Mouse (Mus musculus) retina, embryonic 14.5 days (tissue): ENCODE data around the gene Neil3.
"Not testable (repeated sequence)": the region's sequence is repeated elsewhere in the genome, so short reads cannot be mapped to it uniquely, and the experiment has no call there.

Experiments used
- DNase-seq: peaks from one replicate; pipeline ENCODE4 v3.0.0-alpha.2; 2015; ENCODE audit warnings: low spot score

The Neil3 gene

DNA sequence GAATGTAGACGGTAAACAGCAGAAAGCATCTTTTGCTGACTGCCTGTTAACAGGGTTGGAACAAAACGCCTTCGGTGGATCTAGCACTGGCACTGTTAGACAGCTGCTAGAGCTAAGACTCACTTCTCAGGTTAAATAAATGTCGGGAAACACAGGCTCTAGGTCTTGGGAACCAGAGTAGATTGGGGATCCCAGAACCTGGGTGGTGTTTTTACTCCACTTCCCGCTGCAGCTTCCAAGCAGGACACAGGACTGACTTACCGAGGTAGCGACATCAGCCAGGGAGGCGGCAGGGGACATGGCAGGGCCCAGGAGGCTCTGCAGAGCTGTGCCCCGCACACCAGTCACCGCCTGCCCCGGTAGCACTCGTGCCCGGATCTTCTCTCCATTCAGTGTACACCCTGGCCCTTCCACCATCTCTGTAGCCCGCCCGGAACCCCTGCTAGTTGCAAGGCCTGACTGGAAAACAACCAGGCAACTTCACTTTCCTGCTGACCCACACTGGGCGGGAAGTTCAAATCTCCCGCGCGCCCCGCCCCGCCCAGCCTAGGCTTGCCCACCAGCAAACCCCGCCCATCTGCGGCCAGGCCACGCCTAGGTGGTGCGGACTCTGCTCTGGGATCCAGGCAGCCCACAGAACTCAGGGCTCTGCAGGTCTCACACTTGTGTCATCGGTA, at the start of gene Neil3:
TSS of gene Neil3 (minus strand) at position 571 of the 677 bp plus-strand sequence.
- peak; percentile 85 for DNase-seq

DNA sequence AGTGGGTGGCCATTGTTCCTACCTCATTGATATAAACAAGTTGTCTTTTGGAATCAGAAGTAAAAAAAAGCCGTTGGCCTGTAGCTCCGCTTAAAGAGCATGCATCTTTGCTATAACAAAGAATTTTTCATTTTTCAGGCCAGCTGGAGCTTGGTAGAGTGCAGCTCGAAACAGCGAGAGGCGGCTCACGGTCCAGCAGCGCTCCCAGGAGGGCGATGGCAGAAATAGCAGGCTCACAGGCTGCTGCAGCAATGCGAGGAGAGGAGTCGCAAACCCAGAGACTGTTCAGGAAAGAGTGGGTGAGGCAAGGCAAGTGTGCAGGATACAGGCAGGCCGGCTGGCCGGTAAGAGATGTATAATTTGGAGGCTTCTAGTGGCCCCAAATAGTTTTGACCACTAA, 42.0 kb upstream of the Neil3 start:
- DNase-seq = peak; percentile 80

DNA sequence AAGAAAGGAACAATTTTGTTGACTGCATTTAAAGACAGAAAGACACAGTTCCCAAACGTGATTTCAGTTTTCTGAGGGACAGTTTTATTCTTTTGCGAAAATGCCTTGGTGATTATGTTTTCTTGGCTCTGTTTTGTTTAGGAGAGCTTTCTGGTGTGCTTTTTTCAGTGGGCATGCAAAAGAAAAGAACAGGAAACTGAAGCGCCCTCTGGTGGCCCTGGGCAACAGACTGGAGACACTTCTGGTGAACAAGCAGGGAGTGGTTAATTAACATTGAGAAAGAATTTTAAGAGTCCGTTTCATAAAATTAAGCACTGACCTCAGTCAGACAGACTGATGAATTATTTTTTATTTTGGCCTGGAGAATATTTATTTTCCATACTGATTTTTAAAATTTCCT, 25.1 kb upstream of the Neil3 start:
- DNase-seq = peak; percentile 62

DNA sequence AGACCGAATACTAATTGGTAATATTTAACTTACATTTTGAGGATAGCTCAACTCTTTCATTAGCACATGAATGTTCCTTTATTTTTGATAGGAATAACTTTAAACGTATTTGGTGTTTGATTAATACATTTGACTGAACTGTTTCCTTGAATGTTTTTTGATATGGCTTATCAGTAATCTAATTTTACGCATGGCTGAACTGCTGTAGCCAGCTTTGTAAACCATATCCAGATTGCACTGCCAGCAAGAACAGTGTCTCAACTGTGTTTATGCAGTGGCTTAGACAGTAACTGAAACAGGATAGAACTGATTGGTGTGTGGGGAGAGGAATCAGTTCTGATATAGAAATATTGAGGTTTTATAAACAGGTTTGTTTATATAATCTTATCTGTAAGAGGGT, 22.6 kb upstream of the Neil3 start:
- DNase-seq = peak; percentile 65

DNA sequence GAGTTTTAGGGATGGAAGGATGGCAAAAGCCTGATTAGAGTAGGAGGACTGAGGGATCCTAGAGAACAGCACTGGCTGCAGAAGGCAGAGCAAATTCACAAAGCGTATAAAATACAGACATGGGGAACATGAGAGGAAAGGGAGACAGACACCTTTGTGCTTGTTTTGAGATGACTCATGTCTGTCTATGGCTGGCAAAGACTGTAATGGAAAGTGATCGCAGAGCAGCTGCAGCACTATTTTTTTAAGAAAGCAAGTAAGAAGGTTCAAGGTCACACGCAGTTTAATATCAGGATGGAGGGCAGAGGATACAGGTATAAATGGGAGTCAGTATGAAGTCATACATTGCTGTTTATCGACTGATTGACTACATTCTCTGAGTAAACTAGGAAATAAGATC, 8.2 kb downstream of the Neil3 start:
- no peak for DNase-seq

DNA sequence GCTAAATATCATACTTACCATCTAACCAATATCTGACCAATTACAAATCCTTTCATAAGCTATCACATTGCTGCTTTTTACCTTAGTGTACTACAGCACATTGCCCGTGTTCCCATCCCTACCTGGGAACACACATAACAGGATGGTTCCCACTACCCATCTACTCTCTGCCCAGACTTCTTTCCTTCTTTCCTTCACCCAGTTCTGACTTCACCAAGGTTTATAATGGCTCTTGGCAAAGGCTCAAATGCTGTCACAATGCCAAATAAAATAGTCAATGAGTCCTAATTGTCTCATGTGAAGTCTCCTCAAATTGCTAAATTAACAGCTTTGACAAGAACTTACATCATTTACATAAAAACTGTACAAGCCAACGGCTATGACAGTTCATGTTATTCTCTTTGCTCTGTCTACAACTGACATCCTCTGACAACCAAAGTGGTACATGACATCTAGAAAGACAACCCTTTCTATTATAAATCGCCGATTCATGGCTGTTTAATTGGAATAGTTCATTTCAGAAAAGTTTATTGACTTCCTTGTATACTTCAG, 9.9 kb downstream of the Neil3 start:
- DNase-seq = no peak

DNA sequence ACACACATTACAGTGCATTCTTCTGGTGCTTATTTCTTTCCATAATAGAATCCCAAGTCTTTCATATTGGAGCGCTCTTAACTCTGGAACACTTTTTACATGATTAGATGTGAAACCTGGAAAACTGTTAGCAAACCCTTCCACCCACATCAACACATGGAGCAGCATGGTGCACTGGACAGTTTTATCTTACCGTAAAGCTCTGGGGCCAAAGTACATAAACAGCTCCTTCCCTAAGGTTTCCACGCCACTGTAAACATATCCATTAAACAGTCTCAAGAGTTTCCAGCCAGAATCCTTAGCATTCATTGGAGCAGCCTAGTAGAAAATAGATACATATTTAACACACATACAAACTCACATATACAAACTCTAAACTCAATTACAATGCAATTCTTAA, 15.4 kb downstream of the Neil3 start:
- DNase-seq = no peak

DNA sequence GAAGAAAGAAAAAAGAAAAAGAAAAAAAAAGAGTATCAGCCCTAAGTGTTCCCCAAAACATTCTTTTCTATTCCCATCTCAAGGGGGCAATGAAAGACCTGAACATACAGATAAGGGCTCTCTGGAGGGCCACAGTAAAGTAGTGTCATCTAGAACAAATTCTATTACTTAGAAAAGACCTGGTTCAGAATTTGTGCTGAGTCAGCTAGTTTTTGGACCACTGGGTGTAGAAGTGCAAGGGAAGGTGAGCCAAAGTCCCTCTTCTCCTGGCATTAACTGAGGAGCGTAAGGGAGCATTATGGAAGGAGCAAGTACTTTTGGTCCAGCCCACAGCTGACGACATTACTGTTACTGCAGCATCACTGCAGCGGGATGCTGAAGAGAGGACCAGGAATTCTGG, 19.7 kb downstream of the Neil3 start:
- no peak for DNase-seq

DNA sequence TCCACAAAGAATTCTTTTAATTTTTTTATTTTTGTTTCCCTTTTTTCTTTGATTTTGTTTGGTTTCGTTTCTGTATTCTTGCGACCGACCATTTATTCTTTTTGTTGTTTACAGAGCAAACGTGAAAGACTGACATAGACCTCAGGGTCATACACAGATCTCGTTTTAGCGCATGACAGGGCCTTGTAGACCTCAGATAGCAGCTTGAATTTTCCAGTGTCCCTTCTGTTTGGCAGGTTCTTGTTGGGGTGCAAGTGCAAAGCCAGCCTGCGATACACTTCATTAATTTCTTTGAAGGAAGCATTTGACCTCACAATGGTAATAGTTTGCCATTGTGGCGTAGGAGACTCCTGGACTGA, 24.6 kb downstream of the Neil3 start:
- DNase-seq = no peak

DNA sequence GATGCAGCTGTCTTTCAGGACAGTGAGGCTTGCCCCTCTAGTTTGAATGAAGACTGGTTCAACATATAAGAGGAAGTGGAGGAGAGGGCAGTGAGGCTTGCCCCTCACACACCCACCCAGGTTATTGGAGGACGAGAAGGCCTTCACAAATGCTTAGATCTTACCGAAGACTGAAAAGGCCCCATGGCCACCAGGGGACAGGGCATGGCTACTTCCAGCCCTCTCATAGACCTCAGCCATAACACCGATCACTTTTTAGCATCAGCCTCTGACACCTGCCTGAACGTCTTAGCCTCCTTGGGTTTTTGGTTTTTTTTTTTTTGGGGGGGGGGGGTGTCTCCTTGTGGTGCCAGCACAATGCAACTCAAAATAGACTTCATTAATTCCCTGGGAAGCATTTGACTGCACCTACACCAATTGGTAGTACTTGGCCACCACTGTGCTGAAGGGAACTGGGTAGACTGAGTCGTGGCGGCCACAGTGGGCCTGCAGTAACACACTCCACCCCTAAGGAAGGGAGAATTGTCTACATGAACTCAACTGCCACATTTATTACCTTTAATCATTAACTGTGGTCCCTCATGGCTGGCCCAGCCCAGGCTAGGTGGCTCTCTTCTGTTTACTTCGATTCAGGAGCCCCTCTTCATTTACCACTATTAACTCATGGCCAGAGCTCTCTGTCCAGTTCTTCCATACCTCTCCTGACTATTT, 25.1 kb downstream of the Neil3 start:
- no peak for DNase-seq

DNA sequence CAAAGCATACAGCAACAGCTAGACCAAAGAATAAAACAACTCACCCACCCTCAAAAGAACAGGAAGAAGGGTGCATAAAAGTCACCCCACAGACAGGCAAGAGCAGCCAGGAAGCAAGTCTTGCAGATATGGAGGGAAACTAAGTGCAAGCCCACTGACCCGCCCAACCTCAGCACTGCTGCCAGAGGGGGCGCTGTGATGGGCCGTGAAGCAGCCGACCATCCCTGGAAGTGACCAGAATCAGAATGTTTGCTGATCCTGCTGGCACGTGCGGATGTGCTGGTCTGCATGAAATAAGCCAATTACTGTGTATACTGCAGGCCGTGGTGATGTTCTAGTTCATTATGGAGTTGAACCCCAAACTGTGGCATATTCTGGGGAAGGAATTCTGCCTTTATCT, 26.6 kb downstream of the Neil3 start:
- no peak for DNase-seq

DNA sequence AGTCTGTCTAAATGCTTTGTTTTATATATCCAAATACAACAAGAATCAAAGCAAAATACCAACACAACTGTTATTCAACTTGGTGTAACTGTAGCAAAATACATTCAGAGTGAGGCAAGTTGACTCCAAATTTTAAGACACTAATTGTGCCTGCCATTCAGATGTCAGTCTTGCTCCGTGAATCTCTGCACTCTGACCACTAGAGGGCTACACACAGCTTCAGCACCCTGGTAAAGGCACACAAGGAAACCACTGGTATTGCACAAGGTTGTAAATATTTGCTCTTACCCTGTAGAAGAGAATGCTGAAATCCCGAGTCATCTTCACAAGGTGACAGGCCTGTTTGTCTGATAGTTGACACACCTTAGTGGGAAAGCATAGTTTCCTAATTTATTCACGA, 31.8 kb downstream of the Neil3 start:
- DNase-seq = peak; percentile 61

DNA sequence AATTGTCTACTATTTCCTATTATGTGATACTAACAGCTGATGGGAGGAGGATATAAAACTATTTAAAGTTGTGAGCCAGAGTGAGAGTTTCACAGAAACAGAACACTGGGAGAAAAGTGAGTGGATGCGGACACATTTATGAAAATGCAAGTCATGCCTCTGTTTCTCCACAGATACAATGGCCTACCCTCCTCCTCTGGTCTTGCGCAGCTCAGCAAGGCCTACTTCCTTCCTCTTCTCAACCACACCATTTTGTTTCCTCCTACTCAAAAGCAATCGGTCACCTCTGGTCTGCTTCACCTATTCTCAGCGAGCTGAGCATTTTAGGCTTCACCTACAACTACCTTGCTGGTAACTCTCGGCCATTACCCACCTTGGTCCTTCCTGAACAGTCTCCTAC, 34.0 kb downstream of the Neil3 start:
- no peak for DNase-seq

DNA sequence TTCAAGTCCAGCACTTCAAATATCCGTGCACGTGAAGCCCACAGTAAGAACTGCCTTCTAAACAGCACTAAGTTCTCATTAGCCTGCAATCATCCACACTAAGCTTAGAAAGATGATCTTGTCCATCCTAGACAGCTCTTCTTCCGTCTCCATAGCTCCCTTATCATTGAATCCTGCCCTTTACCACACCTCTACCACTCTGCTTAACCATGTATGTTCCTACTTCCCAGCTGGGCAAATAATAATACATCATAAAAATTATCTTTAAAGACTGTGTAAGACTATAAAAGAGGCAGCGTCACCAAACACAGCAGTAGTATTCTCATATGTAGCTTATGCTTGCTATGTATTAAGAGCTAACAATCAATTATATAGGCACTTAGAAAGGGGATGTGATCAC, 35.2 kb downstream of the Neil3 start:
- DNase-seq = no peak

DNA sequence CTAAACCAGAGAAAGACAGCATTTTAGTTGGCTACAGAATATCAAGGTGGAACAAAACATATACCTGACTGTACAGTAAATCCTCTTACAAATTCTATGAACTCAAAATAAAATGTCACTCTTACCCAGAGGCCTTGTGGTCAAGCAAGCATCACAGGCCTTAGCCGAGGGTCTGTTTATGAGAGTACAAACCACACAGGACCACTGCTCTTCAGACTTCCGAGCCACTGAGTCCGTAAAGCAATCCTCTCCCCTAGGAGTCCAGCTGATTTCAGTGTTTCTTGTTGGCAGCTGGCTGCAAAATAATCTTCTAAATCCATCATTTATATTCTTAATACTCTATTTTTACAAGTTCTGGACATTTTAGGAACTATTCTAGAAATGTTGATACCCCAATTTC, 38.0 kb downstream of the Neil3 start:
- DNase-seq = no peak

DNA sequence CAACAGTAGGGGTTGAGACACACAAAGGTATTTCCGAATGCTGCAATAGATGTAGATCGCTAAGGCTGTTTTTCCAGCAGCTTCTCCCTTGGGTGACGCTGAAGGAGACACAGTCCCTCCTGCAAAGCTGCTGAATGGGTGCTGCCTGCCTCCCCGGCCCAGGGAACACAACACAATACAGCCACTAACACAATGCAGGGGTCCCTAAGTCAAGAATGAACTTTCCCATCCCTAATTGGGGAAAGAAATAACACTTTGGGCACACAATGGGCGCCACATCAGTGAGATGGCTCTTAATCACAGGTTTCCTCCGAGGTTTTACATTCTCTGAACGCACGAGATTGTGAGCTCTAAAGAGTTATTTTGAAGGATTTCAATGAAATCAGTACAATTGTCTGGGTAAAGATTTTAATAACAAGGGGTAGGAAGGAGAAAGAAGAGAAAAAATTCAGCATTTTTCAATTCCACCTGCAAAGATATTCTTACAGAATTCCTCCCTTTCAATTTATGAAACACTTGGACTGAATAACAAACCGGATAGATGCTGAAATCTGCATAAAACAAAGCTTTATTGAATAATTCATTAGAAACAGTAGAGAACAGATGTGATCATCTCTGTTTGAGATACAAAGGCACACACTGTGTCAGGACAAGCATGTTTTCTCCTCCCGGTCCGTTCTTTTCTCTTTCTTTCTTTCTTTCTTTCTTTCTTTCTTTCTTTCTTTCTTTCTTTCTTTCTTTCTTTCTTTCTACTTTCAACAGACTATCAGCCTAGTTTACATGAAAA, 38.6 kb downstream of the Neil3 start:
- DNase-seq = peak; percentile 5

DNA sequence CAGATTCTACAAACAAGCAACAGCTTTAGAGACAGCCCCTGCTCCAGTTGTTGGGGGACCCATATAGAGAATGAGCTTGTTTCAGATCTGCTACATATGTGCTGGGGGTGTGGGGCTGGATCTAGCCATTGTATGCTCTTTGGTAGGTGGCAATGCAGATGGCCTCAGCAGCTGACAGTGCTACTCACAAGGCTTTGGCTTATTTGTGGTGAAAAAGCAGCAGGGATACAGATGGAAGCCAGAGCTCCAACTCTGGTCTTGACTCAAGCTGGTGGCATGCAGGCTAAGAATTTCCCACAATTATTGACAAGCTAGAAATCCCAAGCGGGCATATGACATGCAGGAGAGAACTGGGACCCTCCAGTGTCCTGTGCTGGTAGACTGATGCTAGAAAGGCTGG, 40.8 kb downstream of the Neil3 start:
- no peak for DNase-seq

DNA sequence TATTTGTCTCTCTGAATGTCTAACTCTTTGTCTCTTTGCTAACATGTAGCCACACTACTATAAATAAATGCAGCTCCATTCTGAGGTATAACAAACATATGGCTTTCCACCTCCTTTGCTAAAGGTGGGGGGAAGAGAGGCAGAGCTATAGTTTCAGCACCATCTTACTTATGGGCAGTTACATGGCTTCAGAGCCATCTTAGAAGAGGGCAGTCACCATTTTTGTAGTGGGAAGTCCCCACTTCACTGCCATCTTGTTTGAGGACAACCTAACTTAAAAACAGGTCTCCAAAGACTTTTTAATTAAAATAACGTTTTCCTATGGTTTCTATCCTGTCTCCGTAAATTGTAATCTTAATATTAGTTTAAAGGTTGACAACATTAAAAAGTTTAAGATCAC, 47.1 kb downstream of the Neil3 start:
- DNase-seq = no peak

DNA sequence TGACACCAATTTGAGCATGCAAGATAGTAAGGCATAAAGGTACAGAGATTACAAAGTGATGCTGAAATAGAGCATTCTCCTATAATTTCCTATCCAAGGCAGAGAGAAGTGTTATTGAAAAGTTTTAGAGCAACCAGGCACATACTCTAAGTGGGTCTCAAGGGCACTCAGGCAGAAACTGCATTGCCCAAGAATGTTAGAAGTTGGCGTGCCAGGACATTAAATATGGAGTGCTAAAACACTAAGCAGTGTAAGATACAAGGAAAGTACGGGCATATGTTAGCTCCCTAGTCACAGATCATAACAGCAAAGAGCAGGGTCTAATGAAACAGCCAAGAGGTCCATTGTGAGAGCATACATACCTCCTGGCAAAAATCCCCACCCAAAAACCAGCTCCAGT, 65.3 kb downstream of the Neil3 start:
- no peak for DNase-seq

DNA sequence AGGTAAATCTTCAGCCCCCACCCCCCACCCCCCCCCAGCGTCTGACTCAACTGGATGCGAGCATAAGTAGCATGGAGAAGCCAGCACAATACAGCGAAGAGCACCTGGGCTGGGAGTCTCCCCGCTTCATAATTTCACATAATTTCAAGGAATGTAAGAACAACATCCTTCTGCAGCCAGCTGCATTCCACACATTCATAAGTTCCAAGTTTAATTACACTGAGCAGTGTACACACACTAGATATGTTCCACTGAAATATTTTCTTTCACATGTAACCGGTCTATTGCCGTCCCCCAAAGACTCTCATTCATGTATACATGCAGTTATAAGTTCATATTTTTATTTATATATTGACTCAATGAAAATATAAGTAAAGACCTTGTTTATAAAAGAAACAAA, 72.6 kb downstream of the Neil3 start:
- DNase-seq = no peak

DNA sequence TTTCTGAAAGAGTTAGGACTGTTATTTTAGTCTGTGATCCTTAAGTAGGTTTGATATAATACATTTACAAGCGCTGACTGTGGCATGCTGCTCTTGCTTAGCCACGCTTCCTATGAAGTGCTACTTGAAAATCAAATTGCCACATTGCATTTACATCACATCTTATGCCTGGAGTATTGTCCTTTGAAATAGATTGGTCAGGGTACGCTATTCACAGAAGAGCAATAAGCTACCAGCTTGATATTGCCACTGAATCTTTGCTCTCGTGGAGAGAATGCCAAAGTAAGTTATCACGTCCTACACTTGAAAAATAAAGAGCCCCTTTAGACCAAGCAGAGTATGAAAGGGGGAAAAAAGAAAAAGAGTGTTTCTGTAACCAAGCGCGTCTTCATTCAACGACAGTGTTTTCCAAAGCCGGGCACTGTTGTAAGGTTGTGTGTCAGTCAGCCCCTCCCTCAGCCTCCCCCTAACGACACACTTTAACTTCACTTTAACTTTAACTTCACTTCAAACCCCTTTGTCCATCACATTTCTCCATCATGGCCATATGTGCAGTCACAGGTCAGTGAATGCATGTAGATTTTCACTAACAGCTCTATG, 76.3 kb downstream of the Neil3 start:
- DNase-seq = peak; percentile 5

DNA sequence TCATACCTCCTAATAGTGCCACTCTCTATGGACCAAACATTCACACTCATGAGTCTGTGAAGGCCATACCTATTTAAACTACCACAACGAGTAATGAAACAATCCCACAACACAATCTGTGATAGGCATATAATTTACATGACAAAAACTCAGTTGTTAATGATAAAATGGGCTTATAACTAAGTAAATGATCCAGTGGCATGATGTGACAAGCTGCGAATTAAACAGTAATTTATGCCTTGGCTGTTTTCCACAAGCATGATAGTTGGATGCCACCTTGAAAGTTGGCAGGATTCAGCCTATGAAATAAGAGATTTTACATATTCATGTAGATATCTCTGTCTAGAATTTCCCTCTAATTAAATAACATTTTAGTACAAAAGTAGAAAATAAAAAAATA, 99.3 kb downstream of the Neil3 start:
- no peak for DNase-seq

DNA sequence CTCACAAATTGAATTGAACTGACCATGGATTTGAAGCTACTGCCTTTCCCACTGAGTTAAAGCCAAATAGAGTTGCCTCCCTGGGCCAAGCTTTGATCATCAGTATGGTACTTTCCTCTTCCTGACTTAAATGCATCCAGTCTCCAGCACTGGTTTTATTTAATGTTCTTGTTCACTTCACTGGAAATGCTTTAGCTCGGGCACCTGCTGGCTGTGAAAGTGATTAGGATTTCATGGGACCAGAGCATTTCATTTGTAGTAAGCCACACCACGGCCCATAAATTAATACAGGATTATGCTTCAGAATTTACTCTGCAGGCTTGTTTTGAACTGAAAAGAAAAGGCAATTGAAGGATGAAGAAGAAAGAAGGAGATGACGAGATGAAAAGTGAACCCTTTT, 100.8 kb downstream of the Neil3 start:
- not testable (repeated sequence) for DNase-seq
